In genomic region chr10:95079979-95080378, GRCm38 (mm10) we compare ENCODE assay signal across 27 mouse cellular contexts.
"Had no signal": no experiment of that assay in that cellular context is flagged by ENCODE, and none has a peak within 500 bp of the region (broad histone marks: within the 10 kb centered on the region; RNA-seq: fewer than 3 reads in every experiment).

No protein-coding gene starts in this region.

- H3K36me3 ChIP-seq: embryonic facial prominence, embryonic 10.5 days; embryonic facial prominence, embryonic 12.5 days; embryonic facial prominence, embryonic 13.5 days; embryonic facial prominence, embryonic 15.5 days; forebrain, embryonic 10.5 days; forebrain, embryonic 12.5 days; forebrain, embryonic 15.5 days; heart, embryonic 10.5 days had no signal

- H3K4me3 ChIP-seq: embryonic facial prominence, embryonic 10.5 days; embryonic facial prominence, embryonic 12.5 days; embryonic facial prominence, embryonic 13.5 days; embryonic facial prominence, embryonic 15.5 days; erythroblast, embryonic 14.5 days; forebrain, embryonic 10.5 days; forebrain, embryonic 12.5 days; forebrain, embryonic 13.5 days; forebrain, embryonic 15.5 days; gastrocnemius, adult 2 months; heart, adult 2 months; heart, embryonic 10.5 days had no signal

- DNase-seq: cerebellum, adult 9-10 months; cerebellum, adult 9-11 months; cerebellum, postnatal 10 days; cerebellum, postnatal 14 days; cerebellum, postnatal 25 days; cerebellum, postnatal 36 days; embryo, embryonic 11 days; forebrain, postnatal 0 days; gastrocnemius, adult 2 months; gastrocnemius, postnatal 10 days; gastrocnemius, postnatal 14 days; gastrocnemius, postnatal 25 days; gastrocnemius, postnatal 36 days; heart, adult 18-20 months; heart, adult 2 months had no signal

- H3K27ac ChIP-seq: embryonic facial prominence, embryonic 10.5 days; embryonic facial prominence, embryonic 12.5 days; embryonic facial prominence, embryonic 13.5 days; embryonic facial prominence, embryonic 15.5 days; forebrain, embryonic 10.5 days; forebrain, embryonic 12.5 days; forebrain, embryonic 13.5 days; forebrain, embryonic 15.5 days; gastrocnemius, adult 2 months; heart, adult 2 months; heart, embryonic 10.5 days had no signal

- H3K4me1 ChIP-seq: forebrain, embryonic 12.5 days had no signal

- H3K9ac ChIP-seq: embryonic facial prominence, embryonic 12.5 days; embryonic facial prominence, embryonic 13.5 days; embryonic facial prominence, embryonic 15.5 days; forebrain, embryonic 12.5 days; forebrain, embryonic 13.5 days; forebrain, embryonic 15.5 days; forebrain, postnatal 0 days had no signal

- ATAC-seq: forebrain, embryonic 13.5 days; forebrain, embryonic 14.5 days; forebrain, embryonic 15.5 days; forebrain, embryonic 16.5 days; forebrain, postnatal 0 days had no signal

- H3K9me3 ChIP-seq: embryonic facial prominence, embryonic 10.5 days; embryonic facial prominence, embryonic 12.5 days; embryonic facial prominence, embryonic 13.5 days; embryonic facial prominence, embryonic 15.5 days; forebrain, embryonic 10.5 days; forebrain, embryonic 12.5 days; forebrain, embryonic 13.5 days; forebrain, embryonic 15.5 days; heart, embryonic 10.5 days had no signal

- H3K27me3 ChIP-seq: embryonic facial prominence, embryonic 12.5 days; forebrain, embryonic 12.5 days; forebrain, embryonic 13.5 days; forebrain, embryonic 15.5 days had no signal
